Mouse (Mus musculus): Measurements from ENCODE around the gene Syn2. TPM values are rescaled to one million over a fixed set of nuclear protein-coding genes. Genes with fewer than 3 reads are reported as not detected.

Syn2 gene
- polyA plus RNA-seq (2017; shearing (Covaris generic)) = not detected

DNA sequence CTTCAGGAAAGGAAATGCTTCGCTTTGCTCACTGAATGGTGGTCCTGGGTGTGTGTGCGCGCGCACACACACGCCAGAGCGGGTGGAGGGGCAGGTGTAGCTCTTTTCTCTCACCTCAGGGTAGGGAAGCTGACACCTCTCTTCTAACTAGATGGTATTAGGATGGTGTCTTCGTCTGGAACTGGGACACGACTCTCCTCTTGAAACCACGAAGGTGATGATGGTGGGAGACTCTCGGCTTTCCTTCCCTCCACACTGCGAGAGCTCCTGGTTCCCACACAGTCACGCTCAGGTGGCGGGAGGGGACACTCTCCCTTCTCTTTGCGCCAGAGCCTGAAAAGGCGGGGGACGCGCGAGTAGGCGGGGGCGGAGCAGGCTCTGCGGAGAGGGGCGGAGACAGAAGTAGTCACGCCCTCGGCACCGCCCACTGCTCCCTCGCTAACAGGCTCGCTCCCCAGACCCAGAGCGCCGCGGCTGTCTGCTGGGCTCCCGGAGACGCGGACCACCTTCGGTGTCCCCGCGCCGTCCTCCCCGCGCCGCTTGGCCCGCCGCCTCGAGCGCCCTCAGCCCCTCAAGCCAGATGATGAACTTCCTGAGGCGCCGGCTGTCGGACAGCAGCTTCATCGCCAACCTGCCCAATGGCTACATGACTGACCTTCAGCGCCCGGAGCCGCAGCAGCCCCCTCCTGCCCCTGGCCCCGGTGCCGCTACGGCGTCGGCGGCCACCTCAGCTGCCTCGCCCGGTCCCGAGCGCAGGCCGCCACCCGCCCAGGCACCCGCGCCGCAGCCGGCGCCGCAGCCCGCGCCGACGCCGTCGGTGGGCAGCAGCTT, at the start of gene Syn2:
Syn2 (plus strand) TSS at position 402 of the 831 bp plus-strand sequence.
- no peak for ATAC-seq

DNA sequence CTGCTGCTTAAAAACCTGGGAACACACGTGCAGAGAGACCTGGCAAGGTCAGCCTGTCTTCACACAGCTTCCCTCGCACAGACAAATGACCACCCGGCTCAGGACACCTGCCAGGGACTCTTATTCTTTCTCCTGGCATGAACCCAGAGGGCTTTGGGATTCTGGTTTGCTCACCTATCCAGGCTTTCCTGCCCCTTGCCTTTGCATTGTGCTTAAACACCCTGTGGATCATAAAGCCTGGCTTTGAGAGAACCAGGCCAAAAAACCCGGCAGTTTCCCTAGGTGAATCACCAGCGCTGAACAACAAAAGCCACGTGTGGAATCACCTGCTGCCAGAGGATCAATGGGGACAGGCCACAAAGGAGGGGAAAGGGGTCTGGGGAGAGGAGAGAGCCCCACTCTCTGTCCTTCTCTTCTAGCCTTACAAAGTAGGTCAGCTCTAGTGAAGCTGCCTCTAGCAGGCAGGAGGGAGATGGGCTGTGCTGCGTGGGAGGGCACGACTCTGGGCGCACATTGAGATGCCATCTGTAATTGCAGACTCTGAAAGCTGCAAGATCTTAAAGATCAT, 49.3 kb upstream of the Syn2 start:
- no peak for ATAC-seq

DNA sequence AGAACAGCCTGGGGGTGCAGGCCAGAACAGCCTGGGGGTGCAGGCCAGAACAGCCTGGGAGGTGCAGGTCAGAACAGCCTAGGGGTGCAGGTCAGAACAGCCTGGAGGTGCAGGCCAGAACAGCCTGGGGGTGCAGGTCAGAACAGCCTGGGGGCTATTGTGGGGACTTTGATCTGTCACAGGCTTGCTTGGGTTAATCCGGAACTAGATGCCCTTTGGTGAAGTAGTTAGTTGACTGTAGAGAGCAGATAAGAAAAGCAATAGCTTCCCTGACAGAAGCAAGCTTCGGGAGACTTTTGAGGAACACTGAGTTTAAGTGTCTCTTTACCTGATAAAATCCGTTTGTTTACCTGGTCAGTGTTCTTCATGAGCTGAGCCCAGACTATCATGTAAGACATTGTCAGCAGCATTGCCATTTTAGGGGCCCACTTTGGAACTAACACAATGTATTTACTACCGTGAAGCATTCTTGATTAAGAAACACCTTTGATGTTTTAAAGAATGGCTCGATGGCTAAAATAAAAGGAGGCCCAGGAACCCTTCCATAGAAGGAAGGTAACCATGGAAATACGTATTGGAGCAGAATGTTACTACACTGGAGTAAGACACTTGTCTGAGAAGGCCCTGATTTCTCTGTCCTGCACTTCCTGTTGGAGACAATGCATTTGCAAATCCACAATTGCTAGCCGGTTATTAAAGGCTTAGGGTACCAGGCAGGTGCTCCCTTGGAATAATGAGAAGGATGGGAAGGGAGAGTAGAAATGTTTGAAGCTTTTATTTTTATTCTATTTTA, 46.2 kb upstream of the Syn2 start:
- ATAC-seq = no peak

DNA sequence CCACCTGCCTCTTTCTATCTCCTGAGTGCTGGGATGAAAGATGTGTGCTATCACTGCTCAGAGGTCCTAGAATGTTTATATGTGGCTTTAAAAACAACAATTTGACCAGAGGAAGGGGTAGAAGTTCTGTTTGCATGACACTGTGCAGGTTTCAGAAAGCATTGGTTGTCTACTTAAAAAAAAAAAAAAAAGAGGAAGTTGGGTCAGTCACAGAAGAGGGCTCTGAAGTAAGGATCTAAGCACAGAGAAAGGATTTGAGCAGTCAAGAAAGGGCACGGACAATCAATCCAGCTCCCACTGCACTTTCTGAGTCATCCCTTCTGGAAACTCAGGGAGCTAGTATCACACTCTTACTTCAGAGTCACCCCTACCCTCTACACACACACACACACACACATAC, 43.0 kb upstream of the Syn2 start:
- no peak for ATAC-seq

DNA sequence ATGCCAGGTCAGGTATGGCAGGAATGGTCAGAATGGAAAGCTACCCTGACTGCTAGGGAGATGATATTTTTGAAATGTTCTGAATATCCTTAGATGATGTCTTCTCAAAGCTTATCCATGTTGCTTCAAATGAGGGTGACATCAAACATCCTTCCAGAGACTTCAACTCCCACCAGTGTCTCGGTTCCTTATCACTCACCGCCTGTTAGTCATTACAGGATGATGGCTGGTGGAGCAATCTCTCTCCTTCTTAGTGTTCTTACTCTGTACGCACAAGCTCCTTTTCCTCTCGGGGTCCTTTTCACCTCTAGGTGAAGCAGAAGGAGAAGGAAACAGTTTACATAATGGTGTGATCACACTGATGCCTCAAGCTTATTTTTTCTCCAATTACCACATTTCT, 32.2 kb upstream of the Syn2 start:
- no peak for ATAC-seq

DNA sequence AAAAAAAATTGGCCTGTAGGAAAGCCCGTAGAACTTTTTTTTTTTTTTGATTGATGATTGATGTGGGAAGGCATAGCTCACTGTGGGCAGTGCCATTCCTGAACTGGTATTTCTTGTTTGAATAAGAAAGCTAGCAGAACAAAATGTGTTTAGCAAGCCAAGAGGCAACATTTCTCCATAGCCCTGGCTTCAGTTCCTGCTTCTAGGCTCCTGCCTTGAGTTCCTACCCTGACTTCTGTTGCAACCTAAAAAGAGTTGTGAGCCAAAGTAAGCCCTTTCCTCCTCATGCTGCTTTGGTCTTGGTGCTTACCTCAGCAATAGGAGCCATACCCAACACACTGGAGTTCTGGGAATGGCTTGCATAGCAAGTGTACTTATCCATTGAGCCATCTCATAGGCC, 23.3 kb upstream of the Syn2 start:
- no peak for ATAC-seq

DNA sequence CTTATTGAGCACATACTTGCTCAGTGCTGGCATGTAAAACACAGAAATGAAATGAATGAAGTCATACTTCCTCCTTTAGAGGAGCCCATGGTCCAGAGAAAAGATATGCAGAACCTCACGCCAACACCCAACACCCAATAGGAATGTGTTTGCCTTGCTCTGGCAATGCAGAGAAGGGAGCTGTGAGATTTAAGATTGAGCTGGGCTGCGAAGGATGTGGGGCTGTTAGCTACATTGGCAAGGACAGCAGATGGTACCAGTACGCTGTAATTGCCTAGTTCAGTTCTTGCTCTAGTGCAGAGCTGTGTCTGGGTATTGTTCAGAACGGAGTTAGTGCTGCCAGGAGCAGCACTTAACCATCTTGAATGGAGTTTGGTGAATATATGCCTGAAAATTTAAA, 12.5 kb upstream of the Syn2 start:
- ATAC-seq = no peak

DNA sequence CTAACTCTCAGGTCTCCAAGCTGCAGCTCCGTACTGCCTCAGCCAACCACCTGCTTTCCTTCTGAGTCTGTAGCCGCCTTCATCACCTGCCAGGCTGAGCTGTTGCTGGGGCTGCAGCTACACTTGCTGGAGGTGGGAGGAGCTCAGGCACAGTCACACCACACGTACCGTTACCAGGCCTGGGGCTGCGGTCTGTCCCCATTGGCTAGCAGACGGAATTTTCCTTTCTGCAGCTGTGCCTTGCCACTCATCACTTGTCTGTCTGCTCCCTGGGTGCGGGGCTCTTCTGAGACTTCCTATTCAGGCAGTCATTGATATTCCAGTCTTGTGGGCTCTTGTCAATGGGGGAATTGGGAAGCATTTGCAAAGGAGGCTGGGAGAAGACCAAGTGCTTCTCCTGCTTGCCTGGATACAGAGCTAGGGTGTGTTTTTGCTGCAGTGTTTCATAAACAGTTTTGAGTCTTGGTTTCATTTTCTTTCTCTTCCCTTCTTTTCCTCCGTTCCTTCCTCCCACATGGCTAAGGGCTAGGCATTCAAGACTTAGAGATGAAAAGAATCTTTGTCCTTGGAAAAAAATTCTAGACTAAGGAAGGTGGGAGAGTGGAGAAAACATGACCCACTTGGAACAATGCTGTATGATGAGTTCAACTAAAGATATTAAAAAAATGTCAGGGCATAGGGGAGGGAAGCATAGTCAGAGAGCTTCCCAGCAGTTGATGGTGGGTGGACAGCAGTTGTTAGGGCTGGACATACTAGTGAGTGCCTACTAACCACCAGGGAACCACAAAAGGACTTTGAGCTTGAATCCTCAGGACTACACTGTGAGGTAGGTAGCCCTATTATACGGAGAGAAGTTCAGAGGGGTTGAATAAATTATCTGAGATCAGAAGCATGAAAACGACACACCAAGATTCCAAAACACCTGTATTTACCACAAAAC, 11.2 kb upstream of the Syn2 start:
- ATAC-seq = peak; percentile 82

DNA sequence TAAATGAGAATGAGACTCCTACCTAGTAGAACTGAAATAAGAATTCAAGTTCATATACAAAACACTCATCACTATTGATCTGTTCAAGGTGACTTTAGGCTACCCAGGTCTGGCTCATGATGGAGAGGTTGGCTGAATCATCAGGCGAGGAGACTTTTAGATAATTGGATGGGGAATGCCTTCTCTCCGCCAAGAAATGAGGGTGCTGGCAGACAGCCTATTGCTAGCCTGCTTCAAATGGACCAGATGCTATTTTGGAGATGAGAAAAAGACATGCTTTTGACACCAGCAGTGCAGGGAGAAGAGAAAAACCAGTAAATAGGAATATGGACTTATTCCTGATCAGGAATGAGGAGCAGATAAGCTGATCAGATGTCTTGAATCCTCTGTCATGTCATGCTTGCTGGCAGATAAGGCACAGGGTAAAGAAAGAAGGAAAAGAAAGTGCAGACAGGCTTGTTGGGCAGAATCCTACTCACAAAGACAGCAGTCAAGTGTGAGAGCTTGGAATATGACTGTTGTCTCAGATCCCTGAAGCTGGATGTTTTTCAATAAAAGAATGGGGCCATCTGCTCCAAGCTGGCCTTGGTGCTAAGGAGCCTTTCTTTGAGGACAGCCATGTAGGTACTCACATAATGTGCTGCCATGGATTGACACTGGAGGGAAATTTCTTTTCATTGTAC, 9.9 kb upstream of the Syn2 start:
- ATAC-seq = no peak

DNA sequence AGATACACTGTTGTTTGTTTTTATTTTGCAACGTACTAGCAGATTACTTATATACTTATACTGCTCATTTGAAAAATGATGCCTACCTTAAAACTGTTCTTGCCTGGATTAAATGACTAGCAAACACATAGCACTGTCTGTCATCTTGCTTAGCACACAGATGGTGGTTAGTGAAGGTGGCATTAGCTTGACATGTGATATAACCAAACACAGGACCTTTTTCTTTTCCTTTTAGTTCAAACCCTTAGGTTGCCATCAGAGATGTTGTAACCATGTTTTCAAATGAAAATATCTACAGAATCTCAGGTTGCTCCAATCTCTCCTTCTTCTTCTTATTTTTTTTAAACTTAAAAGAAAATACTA, 9.4 kb upstream of the Syn2 start:
- no peak for ATAC-seq

DNA sequence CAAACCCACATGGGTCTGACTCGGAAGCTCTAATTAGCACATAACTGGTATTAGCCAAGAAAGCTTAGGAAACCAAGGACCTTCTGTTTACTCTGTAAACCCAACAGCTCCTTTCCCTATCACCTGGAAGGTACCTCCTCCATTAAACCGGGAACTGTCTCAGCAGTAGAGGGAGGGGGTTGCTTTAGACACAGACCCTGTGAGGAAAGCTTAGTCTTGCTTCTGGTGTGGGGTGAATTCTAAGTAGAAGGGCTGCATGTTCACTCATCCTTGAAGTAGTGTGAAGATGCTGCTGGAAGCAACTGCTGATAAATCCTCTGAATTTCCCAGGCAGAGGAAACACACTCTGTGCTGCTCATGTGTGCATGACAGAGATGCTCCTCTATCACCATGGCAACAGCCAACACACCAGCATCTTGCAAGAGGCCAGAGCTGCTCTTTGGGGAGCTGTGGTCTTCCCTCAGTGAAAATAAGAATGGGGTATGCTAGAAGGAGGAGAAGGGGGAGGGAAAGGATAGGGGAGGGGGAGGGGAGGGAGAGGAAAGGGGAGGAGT, 8.4 kb upstream of the Syn2 start:
- ATAC-seq = no peak

DNA sequence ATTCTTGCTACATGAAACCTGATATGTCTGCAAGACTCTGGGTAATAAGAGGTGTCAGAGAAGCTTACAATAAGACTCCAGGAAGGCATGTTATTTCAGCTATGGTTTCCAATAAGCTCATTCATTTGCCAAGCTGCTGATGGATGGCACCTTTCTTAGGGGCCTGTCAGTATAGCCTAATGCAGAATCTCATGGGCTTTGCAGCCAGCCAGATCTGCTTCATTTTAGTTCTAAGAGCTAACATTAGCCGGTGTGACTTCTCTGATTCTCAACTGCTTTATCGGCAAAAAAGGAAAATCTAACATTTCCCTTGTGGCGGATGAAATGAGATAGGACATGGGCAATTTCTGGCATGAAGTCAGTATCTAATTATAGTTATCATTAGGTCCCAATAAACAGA, 7.9 kb upstream of the Syn2 start:
- ATAC-seq = no peak

DNA sequence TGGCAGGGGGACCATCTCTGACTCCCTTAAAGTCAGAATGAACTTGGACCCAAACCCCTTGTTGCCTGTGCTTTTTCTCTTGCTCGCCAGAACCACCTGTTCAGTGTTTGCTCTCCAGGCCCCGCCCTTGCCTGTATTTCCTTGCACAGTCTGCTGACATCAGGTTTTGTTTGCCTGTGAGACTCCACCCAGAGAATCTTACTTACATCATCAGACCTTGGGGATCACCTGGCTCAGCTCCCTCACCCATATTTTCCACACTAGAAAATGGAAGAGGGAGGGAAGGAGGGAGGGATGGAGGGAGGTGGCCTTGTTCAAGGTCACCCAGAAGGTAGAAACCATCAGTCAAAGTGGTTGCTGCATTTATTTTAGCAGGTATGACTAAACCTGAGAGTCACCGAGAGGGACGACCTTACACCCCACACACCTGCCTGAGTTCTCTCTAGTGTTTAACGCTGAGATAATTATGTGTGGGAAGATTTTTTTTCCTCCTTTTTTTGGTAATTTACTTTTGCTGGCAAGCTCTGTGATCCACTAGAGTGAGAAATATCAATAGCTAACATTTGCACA, 7.4 kb upstream of the Syn2 start:
- ATAC-seq = no peak

DNA sequence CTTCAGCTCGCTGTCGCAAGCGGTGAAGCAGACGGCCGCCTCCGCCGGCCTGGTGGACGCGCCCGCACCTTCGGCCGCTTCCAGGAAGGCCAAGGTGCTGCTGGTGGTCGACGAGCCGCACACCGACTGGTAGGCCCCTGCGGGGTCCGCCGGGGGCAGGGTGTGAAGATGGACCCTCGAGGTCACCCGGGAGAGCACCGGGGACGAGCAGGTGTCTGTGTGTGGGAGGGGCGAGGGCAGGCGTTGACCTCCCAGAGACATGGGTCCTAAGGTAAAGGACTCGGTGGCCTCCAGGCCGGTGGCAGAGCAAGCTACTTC, 589 bp downstream of the Syn2 start:
- ATAC-seq = no peak

DNA sequence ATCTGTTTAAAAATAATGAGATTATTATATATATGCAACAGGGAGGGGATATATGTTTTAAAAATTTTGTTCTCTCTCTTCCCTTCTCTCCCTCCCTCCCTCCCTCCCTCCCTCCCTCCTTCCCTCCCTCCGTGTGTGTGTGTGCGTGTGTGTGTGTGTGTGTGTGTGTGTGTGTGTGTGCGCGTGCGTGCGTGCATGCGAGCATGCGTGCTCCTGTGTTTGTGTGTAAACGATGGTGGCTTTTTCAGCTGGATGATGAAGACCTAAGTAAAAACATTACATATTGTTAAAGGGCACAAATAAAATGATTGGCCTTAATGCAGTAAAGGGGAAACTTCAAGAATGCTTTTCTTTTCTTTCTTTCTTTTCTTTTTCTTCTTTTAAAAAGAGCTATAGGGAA, 1.5 kb downstream of the Syn2 start:
- ATAC-seq = no peak

DNA sequence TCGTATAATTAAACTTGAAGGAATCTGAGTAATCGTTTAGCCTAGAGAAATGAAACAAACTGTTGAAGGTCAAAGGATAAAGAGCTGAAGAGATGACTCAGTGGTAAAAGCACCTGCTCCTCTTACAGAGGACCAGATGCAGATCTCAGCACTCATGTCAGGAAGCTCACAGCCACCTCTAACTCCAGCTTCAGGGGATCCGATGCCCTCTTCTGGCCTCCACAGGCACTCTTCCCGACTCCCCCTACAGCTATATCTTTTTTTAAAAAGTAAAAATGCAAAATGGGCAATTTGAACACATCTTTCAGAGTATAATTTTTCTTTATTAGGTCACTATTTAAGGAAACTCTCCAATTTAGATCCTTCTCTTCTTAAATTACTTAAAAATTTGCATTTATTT, 6.7 kb downstream of the Syn2 start:
- no peak for ATAC-seq

DNA sequence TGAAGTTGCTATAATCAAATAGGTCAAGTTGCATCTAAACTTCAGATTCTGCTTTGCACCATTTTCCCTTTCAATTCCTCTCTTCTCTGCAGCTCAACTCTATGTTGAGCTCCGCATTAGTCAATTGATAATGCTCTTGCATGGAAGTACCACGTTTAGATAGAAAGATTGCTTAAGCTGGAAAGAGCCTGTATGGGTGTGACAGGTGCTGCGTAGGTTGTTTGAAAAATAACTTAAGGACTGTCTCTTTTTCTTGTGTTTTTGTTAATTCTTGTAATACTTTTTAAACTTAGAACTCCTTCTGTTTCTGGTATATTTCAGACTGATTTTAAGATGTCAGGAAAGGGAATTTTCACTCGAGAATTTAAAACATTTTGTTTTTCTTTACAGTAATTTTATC, 26.5 kb downstream of the Syn2 start:
- ATAC-seq = no peak

DNA sequence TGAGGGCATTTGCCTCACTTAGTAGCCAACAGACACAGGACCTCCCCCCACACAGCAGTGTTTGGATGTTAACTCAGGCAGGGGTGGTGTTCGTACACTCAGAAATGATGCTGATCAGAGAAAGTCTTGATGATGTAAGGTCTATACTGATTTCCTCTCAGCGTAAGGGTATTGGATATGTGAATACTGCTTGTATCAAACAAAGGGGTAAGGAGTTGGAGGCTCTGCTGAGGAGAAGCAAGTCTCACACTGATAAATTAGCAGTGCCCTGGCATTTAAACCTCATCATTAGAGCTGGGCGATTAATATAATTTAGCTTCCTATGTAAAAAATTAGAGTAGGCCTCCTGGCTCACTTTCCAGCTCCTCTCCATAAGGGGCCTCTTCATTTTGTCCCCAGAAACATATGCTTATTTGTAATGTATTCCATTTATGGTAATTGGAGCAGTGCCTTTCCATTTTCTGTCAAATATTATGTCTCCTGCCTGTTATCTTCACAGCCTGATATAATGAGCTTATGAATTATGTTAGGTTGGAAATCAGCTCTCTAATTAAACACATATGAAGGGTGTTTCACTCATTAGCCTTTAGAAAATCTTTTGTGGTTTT, 31.3 kb downstream of the Syn2 start:
- ATAC-seq = no peak

DNA sequence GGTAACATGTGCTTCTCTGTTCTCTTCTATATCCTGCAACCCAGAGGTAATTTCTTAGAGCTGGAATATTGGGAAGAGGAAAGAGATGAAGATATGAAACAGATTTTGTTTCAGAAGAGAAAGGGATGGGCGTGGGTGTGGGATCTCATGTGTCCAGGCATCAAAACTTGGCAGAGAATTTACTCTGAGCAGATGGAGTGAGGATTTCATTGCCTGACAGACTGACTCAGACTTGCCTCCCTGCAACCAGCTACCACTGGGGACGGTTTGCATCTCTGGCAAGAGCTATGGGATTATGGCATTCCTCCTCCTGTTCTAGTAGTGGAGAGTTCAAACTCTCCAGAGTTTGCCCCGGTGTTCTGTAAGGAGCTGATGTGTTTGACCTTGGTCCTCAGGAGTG, 34.2 kb downstream of the Syn2 start:
- ATAC-seq = no peak

DNA sequence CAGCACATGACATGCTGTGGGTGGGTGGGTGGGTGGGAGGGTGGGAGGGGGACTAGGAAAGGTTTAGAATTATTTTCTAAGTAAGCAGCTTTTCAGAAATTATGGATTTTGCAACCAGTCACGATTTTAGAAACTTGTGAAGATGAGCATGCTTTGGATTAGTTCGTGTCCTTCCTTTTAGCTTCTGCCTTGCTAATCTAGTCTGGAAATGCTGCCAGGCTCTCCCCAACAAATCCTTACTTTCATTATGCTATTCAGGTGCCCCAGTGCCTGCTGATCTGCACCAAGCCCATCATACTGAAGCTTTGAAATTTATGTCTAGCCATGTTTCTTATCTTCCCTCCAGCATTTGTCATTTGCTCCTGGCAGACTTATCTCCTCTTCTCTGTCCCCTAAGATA, 34.8 kb downstream of the Syn2 start:
- ATAC-seq = no peak

DNA sequence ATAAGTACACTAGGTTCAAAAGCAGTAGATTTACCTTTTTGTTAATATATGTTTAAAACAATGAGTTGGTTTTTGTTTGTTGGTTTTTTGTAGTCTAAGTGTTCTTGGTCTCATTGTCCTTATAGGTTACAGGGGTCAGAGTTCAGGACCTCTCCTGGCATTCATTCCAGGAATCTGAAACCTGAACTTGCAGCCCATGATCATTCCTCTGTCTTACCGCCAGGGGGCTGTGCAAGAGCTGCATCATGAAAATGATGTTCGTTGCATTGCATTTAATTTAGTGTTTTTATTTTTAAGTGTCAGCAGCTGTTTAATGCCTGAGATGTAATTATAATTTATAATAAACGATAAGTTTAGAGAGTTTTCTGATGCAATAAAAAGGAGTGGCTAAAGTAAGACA, 40.1 kb downstream of the Syn2 start:
- no peak for ATAC-seq
